Mouse (Mus musculus) hindbrain, embryonic 15.5 days (tissue): ENCODE data around the gene Araf. TPM values are rescaled to one million over a fixed set of nuclear protein-coding genes. Genes with fewer than 3 reads are reported as not detected.
"Not testable (repeated sequence)": the region's sequence is repeated elsewhere in the genome, so short reads cannot be mapped to it uniquely, and the experiment has no call there.

ENCODE experiments used
- ATAC-seq: fragments of 200-750 bp; cut with Nextera tagmentation; 2 replicates; pipeline ENCODE4 v1.8.0; 2017; ENCODE audit warnings: low read depth, moderate number of reproducible peaks, moderate TSS enrichment; ENCODE audit not compliant: low FRiP score
- H3K27ac ChIP-seq: fragments of 300-500 bp; sonication (generic); replicated peaks from 2 replicates; pipeline ENCODE4 v1.5.1; 2015; ENCODE audit warnings: mild to moderate bottlenecking, inconsistent platforms
- H3K27me3 ChIP-seq: fragments of 300-500 bp; sonication (generic); 2 replicates; pipeline ENCODE4 v1.6.1; 2015; ENCODE audit warnings: control low read depth, inconsistent platforms
- H3K36me3 ChIP-seq: fragments of 300-500 bp; sonication (generic); 2 replicates; pipeline ENCODE4 v1.6.1; 2015; ENCODE audit warnings: control low read depth, inconsistent platforms
- H3K4me1 ChIP-seq: fragments of 300-500 bp; sonication (generic); replicated peaks from 2 replicates; pipeline ENCODE4 v1.6.1; 2015; ENCODE audit warnings: control low read depth, inconsistent platforms
- H3K4me2 ChIP-seq: fragments of 300-500 bp; sonication (generic); 2 replicates; pipeline ENCODE4 v1.6.1; 2015; ENCODE audit warnings: moderate library complexity, mild to moderate bottlenecking, inconsistent platforms
- H3K4me3 ChIP-seq: fragments of 300-500 bp; sonication (generic); 2 replicates; pipeline ENCODE4 v1.5.1; 2015; ENCODE audit warnings: mild to moderate bottlenecking, inconsistent platforms
- H3K9ac ChIP-seq: fragments of 300-500 bp; sonication (generic); 2 replicates; pipeline ENCODE4 v1.6.1; 2015; ENCODE audit warnings: inconsistent platforms
- H3K9me3 ChIP-seq: fragments of 300-500 bp; sonication (generic); 2 replicates; pipeline ENCODE4 v1.6.1; 2016; ENCODE audit warnings: control low read depth, inconsistent platforms
- WGBS: fragments of 180-500 bp; shearing (Covaris S2); methylation state at CpG from one replicate; pipeline ENCODE4 v1.1.7; 2015; 5-methylcytosine and 5-hydroxymethylcytosine counted together
- polyA plus RNA-seq: library from polyadenylated mRNA; unstranded; fragments of >200 nt; fragmentation: Nextera tagmentation; extraction: Ambion mirVana; gene quantifications from 2 replicates; pipeline ENCODE4 v1.2.1, GENCODE M21; 2015

Araf gene
- polyA plus RNA-seq, 1 experiment from 2014 or later = 366 TPM

GRCm38 (mm10) chrX:20798797-20799147 lies 1.2 kb downstream of the Araf start:
- peak overlapping the region; percentile 54 for H3K4me2 ChIP-seq
- H3K36me3 ChIP-seq = no peaks in the 10 kb centered on the region
- peak overlapping the region; percentile 46 for H3K9ac ChIP-seq
- ATAC-seq = peak; percentile 18; the same call in 1 of the 2 replicates
- no peaks in the 10 kb centered on the region for H3K27me3 ChIP-seq
- peak overlapping the region; percentile 91 for H3K27ac ChIP-seq
- H3K4me3 ChIP-seq = peak overlapping the region; percentile 41
- no peaks in the 10 kb centered on the region for H3K9me3 ChIP-seq
- H3K4me1 ChIP-seq = no peaks in the 10 kb centered on the region
- 28% methylated on average over 7 of the region's 7 CpGs for WGBS

DNA sequence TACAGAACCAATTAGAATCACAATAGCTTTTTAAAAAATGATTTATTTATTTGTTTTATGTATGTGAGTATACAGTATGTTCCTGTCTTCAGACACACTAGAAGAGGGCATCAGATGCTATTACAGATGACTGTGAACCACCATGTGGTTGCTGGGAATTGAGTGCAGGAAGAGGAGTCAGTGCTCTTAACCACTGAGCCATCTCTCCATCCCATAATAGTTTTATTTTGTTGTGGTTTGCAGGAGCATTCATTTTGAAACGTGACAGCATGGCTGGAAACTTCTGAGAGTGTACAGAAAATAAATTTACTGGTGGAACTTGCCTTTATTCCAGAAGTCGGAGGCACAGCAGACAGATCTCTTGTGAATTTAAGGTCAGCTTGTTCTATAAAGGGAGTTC lies 3.8 kb downstream of the Araf start:
- Histone ChIP-seq H3K36me3 (no peaks in the 10 kb centered on the region), H3K4me2 (no peak overlapping the region), H3K4me1 (no peaks in the 10 kb centered on the region), H3K9me3 (no peaks in the 10 kb centered on the region), H3K27ac (no peak overlapping the region), H3K4me3 (no peak overlapping the region), H3K27me3 (no peaks in the 10 kb centered on the region), H3K9ac (no peak overlapping the region)
- WGBS = 69% methylated on average over 2 of the region's 2 CpGs
- no peak for ATAC-seq

DNA sequence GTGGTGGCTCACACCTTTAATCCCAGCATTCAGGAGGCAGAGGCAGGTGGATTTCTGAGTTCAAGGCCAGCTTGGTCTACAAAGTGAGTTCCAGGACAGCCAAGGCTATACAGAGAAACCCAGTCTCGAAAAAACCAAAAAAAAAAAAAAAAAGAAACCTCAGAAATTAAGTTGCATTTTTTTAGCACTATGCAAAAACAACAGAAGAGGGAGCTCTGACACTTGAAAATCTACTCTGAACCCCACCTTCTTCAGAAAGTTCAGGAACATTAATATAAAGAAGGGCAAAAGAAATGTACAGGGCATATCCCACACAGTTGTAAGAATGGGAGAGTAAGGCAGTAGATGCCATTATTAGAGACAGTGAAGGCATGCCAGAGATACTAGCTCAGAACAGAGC lies 6.7 kb downstream of the Araf start:
- H3K4me3 ChIP-seq, H3K4me2 ChIP-seq, H3K4me1 ChIP-seq, H3K9ac ChIP-seq, H3K27me3 ChIP-seq, H3K27ac ChIP-seq, H3K36me3 ChIP-seq, H3K9me3 ChIP-seq, ATAC-seq: not testable (repeated sequence)
- WGBS = 57% methylated on average over 1 of the region's 1 CpGs

GRCm38 (mm10) chrX:20806295-20806694 lies 8.7 kb downstream of the Araf start:
- Histone ChIP-seq H3K4me3 (no peak overlapping the region), H3K4me2 (no peak overlapping the region), H3K9me3 (no peaks in the 10 kb centered on the region), H3K27ac (no peak overlapping the region), H3K4me1 (no peaks in the 10 kb centered on the region), H3K36me3 (no peaks in the 10 kb centered on the region), H3K27me3 (no peaks in the 10 kb centered on the region), H3K9ac (no peak overlapping the region)
- ATAC-seq = no peak
- 84% methylated on average over 1 of the region's 1 CpGs for WGBS

DNA sequence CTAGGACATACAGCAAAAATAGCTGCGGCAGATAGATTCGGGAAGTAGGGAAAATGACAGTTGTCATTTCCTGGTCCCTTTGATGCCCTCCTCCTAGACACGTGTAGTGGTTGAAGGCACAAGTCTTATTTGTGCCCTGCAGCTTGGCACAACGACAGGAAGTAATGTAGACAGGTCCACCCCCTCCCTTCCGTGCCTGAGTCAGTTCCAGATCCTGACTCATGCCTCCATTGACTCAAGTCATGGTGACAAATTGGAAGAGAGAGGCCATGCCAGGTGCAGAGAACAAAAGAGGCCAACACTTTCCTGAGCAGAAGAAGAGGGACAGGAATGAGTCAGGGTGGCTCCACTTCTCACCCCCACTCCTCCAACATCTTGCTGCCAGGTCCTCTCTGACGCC lies 19.4 kb downstream of the Araf start:
- no peak overlapping the region for H3K4me3 ChIP-seq
- ATAC-seq = no peak
- WGBS = 72% methylated on average over 6 of the region's 6 CpGs
- no peak overlapping the region for H3K9ac ChIP-seq
- H3K27me3 ChIP-seq = no peaks in the 10 kb centered on the region
- no peak overlapping the region for H3K4me2 ChIP-seq
- H3K36me3 ChIP-seq = no peaks in the 10 kb centered on the region
- no peak overlapping the region for H3K27ac ChIP-seq
- no peaks in the 10 kb centered on the region for H3K9me3 ChIP-seq
- H3K4me1 ChIP-seq = 0 out of 2 replicates have a peak, but pooled peaks cover 5% of the 10 kb centered on the region

DNA sequence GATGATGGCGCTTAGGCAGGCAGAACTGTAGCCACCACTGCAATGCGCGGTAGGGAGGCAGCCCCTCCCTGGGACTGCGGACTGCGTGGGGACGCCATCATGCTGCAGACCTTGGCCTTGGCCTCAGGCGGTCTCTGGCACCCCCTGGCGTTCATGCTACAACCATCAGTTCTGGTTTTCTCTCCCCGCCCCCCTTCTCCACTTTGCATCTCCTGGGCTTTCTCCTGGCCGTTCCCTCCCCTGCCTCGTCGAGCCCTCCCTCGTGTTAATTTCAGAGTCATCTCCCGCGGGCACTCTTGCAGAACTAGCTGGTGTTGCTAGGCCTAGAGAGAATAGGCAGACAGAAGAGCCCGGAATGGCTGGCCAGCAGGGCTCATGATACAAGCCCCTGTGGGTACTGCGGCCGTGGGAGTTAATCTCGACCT lies 21.6 kb downstream of the Araf start:
- ATAC-seq = peak; percentile 90
- no peak overlapping the region for H3K9ac ChIP-seq

GRCm38 (mm10) chrX:20819708-20820426 lies 22.3 kb downstream of the Araf start:
- peak; percentile 55 for ATAC-seq
- H3K4me1 ChIP-seq = 0 out of 2 replicates have a peak, but pooled peaks cover 5% of the 10 kb centered on the region
- 46% methylated on average over 7 of the region's 8 CpGs for WGBS

More for the DNA sequence above, 21.6 kb downstream of the Araf start:
- H3K4me1 ChIP-seq = 0 out of 2 replicates have a peak, but pooled peaks cover 5% of the 10 kb centered on the region
- H3K4me2 ChIP-seq = peak overlapping the region; percentile 56
- H3K4me3 ChIP-seq = peak overlapping the region; percentile 24
- H3K27ac ChIP-seq = peak overlapping the region; percentile 80
- H3K9me3 ChIP-seq = no peaks in the 10 kb centered on the region
- no peaks in the 10 kb centered on the region for H3K27me3 ChIP-seq
- H3K36me3 ChIP-seq = no peaks in the 10 kb centered on the region
- 34% methylated on average over 19 of the region's 19 CpGs for WGBS

DNA sequence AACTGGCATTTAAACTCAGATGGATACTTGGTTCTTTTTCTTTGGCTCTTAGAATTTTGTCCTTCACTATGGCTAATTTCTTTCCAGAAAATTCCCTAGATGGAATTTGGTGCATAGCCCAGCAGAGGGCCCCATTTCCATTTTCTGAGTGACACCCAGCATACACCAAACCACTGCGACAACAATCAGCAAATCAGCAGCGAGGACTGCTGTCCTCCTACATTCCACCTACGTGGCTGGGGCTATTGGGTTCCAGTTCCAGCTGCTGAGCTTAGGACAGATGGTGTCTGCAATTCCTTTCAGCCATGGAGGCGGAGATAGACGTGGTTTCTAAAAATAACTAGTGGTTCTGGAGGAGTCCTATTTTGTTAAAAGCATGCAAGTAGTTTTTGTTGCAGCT lies 31.3 kb downstream of the Araf start:
- H3K9me3 ChIP-seq = no peaks in the 10 kb centered on the region
- H3K27ac ChIP-seq = peak overlapping the region; percentile 48; the same call in 1 of the 2 replicates
- no peak overlapping the region for H3K9ac ChIP-seq
- H3K4me1 ChIP-seq = no peaks in the 10 kb centered on the region
- no peak overlapping the region for H3K4me2 ChIP-seq
- WGBS = 27% methylated on average over 5 of the region's 5 CpGs
- H3K27me3 ChIP-seq = no peaks in the 10 kb centered on the region
- peak; percentile 74; the same call in 1 of the 2 replicates for ATAC-seq
- no peaks in the 10 kb centered on the region for H3K36me3 ChIP-seq
- no peak overlapping the region for H3K4me3 ChIP-seq

More at GRCm38 (mm10) chrX:20819708-20820426, 22.3 kb downstream of the Araf start:
- Histone ChIP-seq H3K9ac (no peak overlapping the region), H3K4me3 (peak overlapping the region; percentile 24), H3K4me2 (peak overlapping the region; percentile 56), H3K36me3 (no peaks in the 10 kb centered on the region), H3K9me3 (no peaks in the 10 kb centered on the region), H3K27me3 (no peaks in the 10 kb centered on the region), H3K27ac (peak overlapping the region; percentile 80)

DNA sequence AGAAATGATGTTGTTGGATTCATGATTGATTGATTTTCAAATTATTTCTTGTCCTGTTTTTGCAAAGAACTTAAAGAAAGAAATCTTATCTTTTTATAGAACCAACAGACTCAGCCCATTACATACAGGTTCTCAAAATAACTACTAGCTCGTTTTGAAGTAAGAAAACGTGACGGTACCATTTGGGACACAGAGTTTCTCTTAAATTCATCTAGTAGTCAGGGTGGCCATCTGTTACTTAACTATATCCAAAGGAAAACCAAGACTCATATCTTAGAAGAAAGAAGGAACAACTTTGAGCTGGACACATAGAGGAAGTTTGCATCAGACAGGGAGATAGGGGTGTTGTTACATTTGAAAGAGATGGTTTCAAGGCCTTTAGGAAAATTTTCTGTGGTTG lies 49.6 kb downstream of the Araf start:
- no peak for ATAC-seq
- WGBS = 92% methylated on average over 3 of the region's 3 CpGs
- H3K27ac ChIP-seq = no peak overlapping the region
- H3K9me3 ChIP-seq = no peaks in the 10 kb centered on the region
- 0 out of 2 replicates have a peak, but pooled peaks cover 6% of the 10 kb centered on the region for H3K36me3 ChIP-seq
- no peak overlapping the region for H3K4me2 ChIP-seq
- peaks cover 14% of the 10 kb centered on the region for H3K4me1 ChIP-seq
- no peaks in the 10 kb centered on the region for H3K27me3 ChIP-seq
- H3K4me3 ChIP-seq = no peak overlapping the region
- H3K9ac ChIP-seq = no peak overlapping the region

GRCm38 (mm10) chrX:20847816-20848215 lies 50.2 kb downstream of the Araf start:
- ATAC-seq = no peak; the same call in 1 of the 2 replicates
- Histone ChIP-seq H3K4me1 (peaks cover 14% of the 10 kb centered on the region), H3K36me3 (0 out of 2 replicates have a peak, but pooled peaks cover 6% of the 10 kb centered on the region), H3K9ac (0 out of 2 replicates have a peak overlapping the region, but pooled peaks have one; percentile 10), H3K27ac (peak overlapping the region; percentile 78), H3K27me3 (no peaks in the 10 kb centered on the region), H3K4me2 (peak overlapping the region; percentile 49), H3K4me3 (peak overlapping the region; percentile 18; the same call in 1 of the 2 replicates), H3K9me3 (no peaks in the 10 kb centered on the region)
- 17% methylated on average over 2 of the region's 2 CpGs for WGBS

GRCm38 (mm10) chrX:20848256-20848984 lies 50.8 kb downstream of the Araf start:
- peaks cover 14% of the 10 kb centered on the region for H3K4me1 ChIP-seq
- 18% methylated on average over 41 of the region's 42 CpGs for WGBS
- peak overlapping the region; percentile 62 for H3K4me2 ChIP-seq
- H3K9me3 ChIP-seq = no peaks in the 10 kb centered on the region
- peak overlapping the region; percentile 88 for H3K27ac ChIP-seq
- no peaks in the 10 kb centered on the region for H3K27me3 ChIP-seq
- peak overlapping the region; percentile 69 for H3K9ac ChIP-seq
- ATAC-seq = peak; percentile 98
- peak overlapping the region; percentile 67 for H3K4me3 ChIP-seq
- 0 out of 2 replicates have a peak, but pooled peaks cover 6% of the 10 kb centered on the region for H3K36me3 ChIP-seq

DNA sequence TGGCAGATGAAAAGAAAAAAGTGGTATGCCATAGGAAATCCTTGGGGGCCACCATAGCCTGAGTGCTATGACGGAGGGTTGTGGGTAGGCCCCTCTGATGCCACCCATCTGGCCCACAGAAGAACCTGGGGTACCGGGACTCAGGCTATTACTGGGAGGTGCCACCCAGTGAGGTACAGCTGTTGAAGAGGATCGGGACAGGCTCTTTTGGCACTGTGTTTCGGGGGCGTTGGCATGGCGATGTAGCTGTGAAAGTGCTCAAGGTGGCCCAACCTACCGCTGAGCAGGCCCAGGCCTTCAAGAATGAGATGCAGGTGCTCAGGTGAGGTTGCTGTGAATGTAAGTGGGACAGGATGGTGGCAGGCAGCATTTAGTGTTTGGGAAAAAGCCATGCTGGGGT lies 56.2 kb downstream of the Araf start:
- no peak overlapping the region for H3K9ac ChIP-seq
- H3K27ac ChIP-seq = no peak overlapping the region
- H3K9me3 ChIP-seq = no peaks in the 10 kb centered on the region
- H3K4me2 ChIP-seq = no peak overlapping the region
- ATAC-seq = no peak
- peaks cover 14% of the 10 kb centered on the region for H3K4me1 ChIP-seq
- no peak overlapping the region for H3K4me3 ChIP-seq
- 92% methylated on average over 7 of the region's 7 CpGs for WGBS
- H3K27me3 ChIP-seq = no peaks in the 10 kb centered on the region
- 0 out of 2 replicates have a peak, but pooled peaks cover 10% of the 10 kb centered on the region for H3K36me3 ChIP-seq
